Mouse (Mus musculus): Measurements from ENCODE around the gene Wwox.

Wwox gene

DNA sequence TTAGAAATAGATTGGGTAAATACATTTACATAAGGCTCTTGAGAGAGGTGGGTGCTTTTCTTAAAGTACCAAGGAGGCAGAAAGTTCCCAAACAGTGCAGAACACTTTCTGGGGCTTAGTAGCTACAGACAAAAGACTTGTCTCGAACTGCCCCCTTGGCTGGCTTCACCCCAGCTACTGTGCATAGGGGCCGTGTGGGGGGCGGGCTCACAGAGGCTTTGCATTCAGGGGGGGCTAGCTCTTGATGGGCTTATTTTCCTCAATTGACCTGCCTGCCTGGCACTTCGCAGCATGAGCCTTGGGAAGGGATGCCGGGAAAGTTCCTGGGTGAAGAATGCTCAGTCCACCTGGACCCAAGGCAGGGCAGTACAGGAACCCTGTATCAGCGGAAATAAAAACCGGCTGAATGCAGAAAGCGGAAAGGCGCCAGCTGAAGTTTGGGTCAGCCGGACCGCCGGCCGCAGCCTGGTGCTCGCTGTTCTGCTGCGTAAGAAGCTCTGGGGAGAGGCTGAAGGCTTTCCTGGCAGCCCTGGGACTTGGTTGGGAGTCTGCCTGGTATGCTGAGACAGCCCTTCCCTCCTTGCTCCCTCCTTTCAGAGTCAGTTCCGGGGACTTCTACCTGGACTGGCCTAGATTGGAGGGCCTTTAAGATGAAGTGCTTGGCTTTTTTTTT lies 918.3 kb downstream of the Wwox start:
- no peak for DNase-seq (ENCODE audit: low read depth)

DNA sequence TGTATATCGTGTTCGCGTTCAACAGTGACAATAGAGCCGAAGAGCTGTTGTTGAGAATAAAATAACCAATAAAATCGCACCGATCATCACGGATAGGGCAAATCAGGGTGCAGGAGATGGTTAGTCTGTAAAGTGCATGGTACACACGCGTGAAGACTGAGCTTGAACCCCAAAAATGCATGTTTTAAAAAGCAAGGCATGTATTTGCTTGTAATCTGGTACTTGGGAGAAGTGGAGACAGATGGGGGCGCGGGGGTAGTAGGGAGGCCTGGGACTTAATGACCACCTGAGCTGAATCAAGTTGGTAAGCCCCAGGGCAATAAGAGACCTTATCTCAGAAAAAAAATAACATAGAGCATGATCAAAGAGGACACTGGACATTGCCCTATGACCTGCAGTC lies 919.0 kb downstream of the Wwox start:
- no peak for DNase-seq (ENCODE audit: low read depth)

- DNase-seq (ENCODE audit: low read depth): no peak
These were observed 920.2 kb downstream of the Wwox start for GRCm38 (mm10) chr8:115359701-115360100.

DNA sequence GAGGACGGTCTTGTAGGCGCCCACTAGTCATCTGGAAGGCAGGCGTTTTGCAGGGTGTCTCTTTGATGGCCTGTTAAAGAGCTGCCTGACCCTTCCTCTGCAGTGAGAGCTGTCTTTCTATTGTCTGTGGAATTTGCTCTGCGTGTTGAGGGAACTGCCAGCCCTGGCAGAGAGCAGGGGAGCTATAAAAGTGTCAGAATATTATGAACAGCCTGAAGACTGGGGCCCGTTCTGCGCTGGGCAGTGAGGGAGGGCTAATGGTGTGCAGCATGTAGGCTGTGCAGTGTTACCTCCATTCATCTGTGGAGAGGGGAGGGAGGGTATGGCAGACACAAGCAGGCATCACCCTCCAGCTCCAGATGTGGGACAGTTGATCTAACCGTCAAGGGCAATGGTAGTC lies 923.1 kb downstream of the Wwox start:
- no peak for DNase-seq (ENCODE audit: low read depth)

- no peak for DNase-seq (ENCODE audit: low read depth)
These were observed 935.5 kb downstream of the Wwox start for GRCm38 (mm10) chr8:115374957-115375356.

DNA sequence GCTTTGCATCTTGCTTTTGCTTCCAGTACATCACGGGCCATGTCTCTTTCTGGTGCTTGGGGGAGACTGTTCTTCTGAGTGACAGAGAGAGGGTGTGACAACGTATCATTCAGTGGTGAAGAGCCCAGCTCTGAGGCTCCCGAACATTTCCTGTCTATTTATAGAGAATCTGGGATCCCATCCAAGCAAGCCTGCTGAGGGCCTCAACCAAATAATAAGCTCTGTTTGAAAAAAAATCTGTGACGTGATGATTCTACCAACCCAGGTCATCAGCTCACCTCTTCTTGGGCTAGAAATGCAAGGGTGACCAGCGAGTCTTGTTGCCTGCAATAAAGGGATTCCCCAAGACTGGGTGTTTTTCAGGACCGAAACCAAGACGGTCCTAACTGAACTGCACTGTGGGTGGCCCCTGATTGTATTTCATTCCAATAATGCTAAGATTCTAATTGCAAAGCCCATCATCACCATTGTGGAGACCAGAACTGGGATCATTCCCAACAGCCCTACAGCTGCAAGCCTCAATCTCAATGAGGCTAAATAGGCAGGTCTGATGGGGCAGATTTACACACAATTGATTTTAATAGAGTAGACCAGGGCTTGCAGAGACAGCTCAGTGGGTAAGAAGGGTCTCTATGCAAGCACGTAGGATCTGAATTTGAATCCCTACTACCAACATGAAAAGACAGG lies 936.0 kb downstream of the Wwox start:
- DNase-seq (ENCODE audit: low read depth): no peak

DNA sequence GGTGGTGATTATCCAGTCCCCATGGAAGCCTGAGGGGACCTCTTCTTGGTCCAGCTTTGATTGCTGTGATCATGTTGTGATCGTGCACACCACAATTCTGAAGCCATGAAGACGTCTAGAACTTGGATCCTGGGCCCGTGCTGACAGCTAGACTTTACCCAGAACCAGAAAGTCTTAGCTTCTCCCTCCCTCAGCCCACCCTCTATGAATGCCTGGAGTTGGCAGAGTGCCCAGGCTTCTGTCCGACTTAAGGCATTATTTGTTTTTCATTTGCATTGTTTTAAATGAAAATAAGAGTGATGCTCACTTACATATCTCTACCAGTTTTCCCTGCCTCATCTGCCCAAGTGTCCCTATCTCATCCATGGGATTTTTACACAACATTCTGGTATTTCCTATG lies 937.9 kb downstream of the Wwox start:
- DNase-seq (ENCODE audit: low read depth): no peak

- no peak for DNase-seq (ENCODE audit: low read depth)
These were observed 940.6 kb downstream of the Wwox start for GRCm38 (mm10) chr8:115380017-115380416.

- DNase-seq (ENCODE audit: low read depth): no peak
These were observed 951.6 kb downstream of the Wwox start for GRCm38 (mm10) chr8:115390921-115391504.

GRCm38 (mm10) chr8:115395840-115396239 lies 956.4 kb downstream of the Wwox start:
- no peak for DNase-seq (ENCODE audit: low read depth)

DNA sequence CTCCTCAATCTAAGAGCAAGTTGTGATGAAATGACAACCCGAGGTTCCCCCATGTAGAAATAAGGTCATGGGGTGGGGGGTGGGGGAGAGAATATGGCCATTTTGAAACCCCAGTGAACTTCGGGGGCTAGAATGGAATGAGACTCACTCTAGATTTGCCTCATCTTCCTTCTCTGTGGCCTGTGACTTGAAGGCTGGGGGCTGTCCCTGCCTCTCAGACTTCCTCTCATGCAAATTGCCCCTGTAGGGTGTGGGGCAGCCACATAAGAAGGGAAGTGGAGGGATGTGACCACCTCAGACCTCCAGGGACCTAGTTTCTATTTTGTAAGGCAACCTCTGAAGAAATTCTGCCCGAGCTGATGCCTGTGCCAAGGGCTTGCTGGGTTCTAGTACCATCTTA lies 958.5 kb downstream of the Wwox start:
- DNase-seq (ENCODE audit: low read depth): peak; percentile 0

- DNase-seq (ENCODE audit: low read depth): no peak
These were observed 960.7 kb downstream of the Wwox start for GRCm38 (mm10) chr8:115400013-115400720.

Measured in 416B (cell line).